Mouse (Mus musculus) layer of hippocampus, postnatal 10 days (tissue): ENCODE measurements at regions not wholly inside any gene's neighbourhood (a gene's known extent, or its start where the extent isn't known, plus 50 kb on each side); places are given as distances from the start of the nearest gene placed in this dataset.
"Not testable (repeated sequence)": the region's sequence is repeated elsewhere in the genome, so short reads cannot be mapped to it uniquely, and the experiment has no call there.

ENCODE experiments used
- DNase-seq, 2 experiments: peaks; one replicate each; pipeline ENCODE4 v3.0.0; 2021; ENCODE audit warnings: low spot score in 2 of 2

GRCm38 (mm10) chr3:6886200-6887052, 266.2 kb upstream of the 1700008P02Rik start:
- no peak for DNase-seq

- DNase-seq, result no peak
Measured at GRCm38 (mm10) chr3:6883401-6883800, 263.2 kb upstream of the 1700008P02Rik start.

- DNase-seq, result no peak
Measured at GRCm38 (mm10) chr3:6876265-6876664, 256.0 kb upstream of the 1700008P02Rik start.

- no peak for DNase-seq
Measured at GRCm38 (mm10) chr3:6872170-6872569, 251.9 kb upstream of the 1700008P02Rik start.

GRCm38 (mm10) chr3:6871752-6872151, 251.5 kb upstream of the 1700008P02Rik start:
- no peak for DNase-seq

- no peak for DNase-seq
Measured at GRCm38 (mm10) chr3:6866148-6866483, 245.9 kb upstream of the 1700008P02Rik start.

- peak; percentile 59 to 71 for DNase-seq
Measured at GRCm38 (mm10) chr3:6865462-6866147, 245.4 kb upstream of the 1700008P02Rik start.

- DNase-seq, result no peak
Measured at GRCm38 (mm10) chr3:6859866-6860180, 239.6 kb upstream of the 1700008P02Rik start.

GRCm38 (mm10) chr3:6858982-6859865, 239.0 kb upstream of the 1700008P02Rik start:
- DNase-seq, result no peak

- no peak for DNase-seq
Measured at GRCm38 (mm10) chr3:6819332-6819731, 199.1 kb upstream of the 1700008P02Rik start.

GRCm38 (mm10) chr3:6812346-6812745, 192.1 kb upstream of the 1700008P02Rik start:
- no peak for DNase-seq

- DNase-seq, result no peak
Measured at GRCm38 (mm10) chr3:6809381-6809950, 189.2 kb upstream of the 1700008P02Rik start.

GRCm38 (mm10) chr3:6800092-6800716, 180.0 kb upstream of the 1700008P02Rik start:
- not testable (repeated sequence) for DNase-seq

GRCm38 (mm10) chr3:6768506-6768905, 148.3 kb upstream of the 1700008P02Rik start:
- no peak for DNase-seq

- DNase-seq, result not testable (repeated sequence)
Measured at GRCm38 (mm10) chr3:6768085-6768484, 147.8 kb upstream of the 1700008P02Rik start.

GRCm38 (mm10) chr3:6759172-6759571, 138.9 kb upstream of the 1700008P02Rik start:
- peak; percentile 5 to 23 for DNase-seq

GRCm38 (mm10) chr3:6757562-6757961, 137.3 kb upstream of the 1700008P02Rik start:
- DNase-seq, result no peak

GRCm38 (mm10) chr3:6750746-6751145, 130.5 kb upstream of the 1700008P02Rik start:
- not testable (repeated sequence) for DNase-seq

- DNase-seq, result no peak
Measured at GRCm38 (mm10) chr3:6731372-6732297, 111.4 kb upstream of the 1700008P02Rik start.

- DNase-seq, result no peak
Measured at GRCm38 (mm10) chr3:6730066-6730465, 109.8 kb upstream of the 1700008P02Rik start.
